Comparison of ENCODE assay signal across 34 mouse cellular contexts in genomic region chr7:140706348-140706747, GRCm38 (mm10). TPM values are rescaled to one million over a fixed set of nuclear protein-coding genes. Genes with fewer than 3 reads are reported as not detected.
A peak's percentile ranks its signal among the peaks of the same experiment; 100 is the strongest.
DNase-seq lines count a peak whose midpoint lies in the region; ATAC-seq and TF ChIP-seq lines count a peak whose summit lies in the region.
"Had no signal": no experiment of that assay in that cellular context is flagged by ENCODE, and none has a peak within 500 bp of the region (broad histone marks: within the 10 kb centered on the region; RNA-seq: fewer than 3 reads in every experiment).

No protein-coding gene starts in this region.

- H3K27me3 ChIP-seq in lung, embryonic 14.5 days (ENCODE audit: insufficient read depth, low read length), result no peaks in the 10 kb centered on the region
- no peaks in the 10 kb centered on the region for H3K27me3 ChIP-seq in forebrain, embryonic 16.5 days (replicated peaks; ENCODE audit: control insufficient read depth, insufficient read depth, low read length)
- H3K27me3 ChIP-seq in hindbrain, embryonic 16.5 days (replicated peaks; ENCODE audit: control insufficient read depth, insufficient read depth, low read length), result no peaks in the 10 kb centered on the region
- no peaks in the 10 kb centered on the region for H3K27me3 ChIP-seq in intestine, postnatal 0 days (replicated peaks; ENCODE audit: control insufficient read depth, insufficient read depth, low read length)
- H3K27me3 ChIP-seq: embryonic facial prominence, embryonic 13.5 days; heart, embryonic 15.5 days; intestine, embryonic 15.5 days; limb, embryonic 12.5 days had no signal

- no peak for TF ChIP-seq POLR2A in brain, embryonic 14.5 days (IDR thresholded peaks at IDR 0.05; ENCODE audit: borderline replicate concordance, extremely low read depth, insufficient read depth, insufficient read length, poor library complexity, severe bottlenecking)

- no peak overlapping the region for H3K4me3 ChIP-seq in lung, embryonic 14.5 days (ENCODE audit: low read depth, low read length)
- H3K4me3 ChIP-seq in forebrain, embryonic 16.5 days (replicated peaks; ENCODE audit: low read length), result no peak overlapping the region
- no peak overlapping the region for H3K4me3 ChIP-seq in hindbrain, embryonic 16.5 days (ENCODE audit: low read length)
- no peak overlapping the region for H3K4me3 ChIP-seq in intestine, postnatal 0 days (ENCODE audit: low read depth, low read length)
- H3K4me3 ChIP-seq: embryonic facial prominence, embryonic 13.5 days; erythroblast, embryonic 14.5 days; gastrocnemius, adult 2 months; heart, embryonic 15.5 days; intestine, embryonic 15.5 days; layer of hippocampus, adult 2 months; limb, embryonic 12.5 days had no signal

- no peaks in the 10 kb centered on the region for H3K4me1 ChIP-seq in lung, embryonic 14.5 days (ENCODE audit: insufficient read depth)
- 0 out of 2 replicates have a peak, but pooled peaks cover 3% of the 10 kb centered on the region for H3K4me1 ChIP-seq in forebrain, embryonic 16.5 days (replicated peaks; ENCODE audit: control insufficient read depth, insufficient read depth, low read length)
- no peaks in the 10 kb centered on the region for H3K4me1 ChIP-seq in hindbrain, embryonic 16.5 days (ENCODE audit: control insufficient read depth, insufficient read depth, low read depth, low read length)
- H3K4me1 ChIP-seq in intestine, postnatal 0 days (replicated peaks; ENCODE audit: control insufficient read depth, insufficient read depth, low read length), result no peaks in the 10 kb centered on the region
- H3K4me1 ChIP-seq: embryonic facial prominence, embryonic 13.5 days; heart, embryonic 15.5 days; intestine, embryonic 15.5 days; limb, embryonic 12.5 days had no signal

- no peaks in the 10 kb centered on the region for H3K36me3 ChIP-seq in lung, embryonic 14.5 days (ENCODE audit: insufficient read depth)
- no peaks in the 10 kb centered on the region for H3K36me3 ChIP-seq in forebrain, embryonic 16.5 days (ENCODE audit: control insufficient read depth, insufficient read depth)
- H3K36me3 ChIP-seq in hindbrain, embryonic 16.5 days (ENCODE audit: control insufficient read depth, insufficient read depth, low read length), result no peaks in the 10 kb centered on the region
- no peaks in the 10 kb centered on the region for H3K36me3 ChIP-seq in intestine, postnatal 0 days (ENCODE audit: control insufficient read depth, insufficient read depth)
- H3K36me3 ChIP-seq: embryonic facial prominence, embryonic 13.5 days; heart, embryonic 15.5 days; intestine, embryonic 15.5 days; limb, embryonic 12.5 days had no signal

- no peaks in the 10 kb centered on the region for H3K9me3 ChIP-seq in lung, embryonic 14.5 days (ENCODE audit: low read depth, low read length)
- H3K9me3 ChIP-seq in forebrain, embryonic 16.5 days (ENCODE audit: control insufficient read depth, low read length), result no peaks in the 10 kb centered on the region
- no peaks in the 10 kb centered on the region for H3K9me3 ChIP-seq in hindbrain, embryonic 16.5 days (ENCODE audit: control insufficient read depth, low read length)
- no peaks in the 10 kb centered on the region for H3K9me3 ChIP-seq in intestine, postnatal 0 days (ENCODE audit: control insufficient read depth)
- H3K9me3 ChIP-seq: embryonic facial prominence, embryonic 13.5 days; heart, embryonic 15.5 days; intestine, embryonic 15.5 days; limb, embryonic 12.5 days had no signal

- no peak overlapping the region for H3K27ac ChIP-seq in lung, embryonic 14.5 days (ENCODE audit: low read depth)
- no peak overlapping the region for H3K27ac ChIP-seq in forebrain, embryonic 16.5 days (ENCODE audit: low read length)
- no peak overlapping the region for H3K27ac ChIP-seq in hindbrain, embryonic 16.5 days (ENCODE audit: low read depth, low read length)
- H3K27ac ChIP-seq in intestine, postnatal 0 days (ENCODE audit: low read depth, low read length), result no peak overlapping the region
- H3K27ac ChIP-seq: embryonic facial prominence, embryonic 13.5 days; gastrocnemius, adult 2 months; heart, embryonic 15.5 days; intestine, embryonic 15.5 days; layer of hippocampus, adult 2 months; limb, embryonic 12.5 days had no signal

- 65% methylated on average over 2 of the region's 2 CpGs for WGBS in lung, embryonic 14.5 days
- WGBS in forebrain, embryonic 16.5 days, result 15% methylated on average over 2 of the region's 2 CpGs
- WGBS in hindbrain, embryonic 16.5 days, result 21% methylated on average over 2 of the region's 2 CpGs
- 64% methylated on average over 2 of the region's 2 CpGs for WGBS in intestine, postnatal 0 days

- DNase-seq in lung, embryonic 14.5 days, result peak; percentile 1
- no peak for DNase-seq in lung, postnatal 36 days
- peak; percentile 68 for DNase-seq in brain, embryonic 14.5 days (ENCODE audit: low read depth)
- DNase-seq in adrenal gland, adult 8-10 months, result no peak
- DNase-seq: adrenal gland, adult 2 months; cerebellum, adult 2 months; cerebellum, postnatal 25 days; embryo, embryonic 11 days; gastrocnemius, adult 2 months; heart, postnatal 4 days; kidney, adult 9 months; kidney, postnatal 25 days; layer of hippocampus, postnatal 36 days; liver, postnatal 0 days; lung, postnatal 10 days; right cerebral cortex, postnatal 25 days; spleen, adult 18-20 months; thymus, postnatal 14 days had no signal

- no peak for ATAC-seq in lung, embryonic 14.5 days (ENCODE audit: insufficient read depth)
- ATAC-seq in forebrain, embryonic 16.5 days, result peak; percentile 28; the same call in 1 of the 2 replicates
- peak; percentile 68; the same call in 1 of the 2 replicates for ATAC-seq in hindbrain, embryonic 16.5 days
- ATAC-seq in intestine, postnatal 0 days, result no peak
- ATAC-seq: intestine, embryonic 15.5 days; liver, postnatal 0 days had no signal

- no peak overlapping the region for H3K4me2 ChIP-seq in lung, embryonic 14.5 days
- no peak overlapping the region for H3K4me2 ChIP-seq in forebrain, embryonic 16.5 days (ENCODE audit: low read length)
- no peak overlapping the region for H3K4me2 ChIP-seq in hindbrain, embryonic 16.5 days (ENCODE audit: low read length)
- no peak overlapping the region for H3K4me2 ChIP-seq in intestine, postnatal 0 days (replicated peaks; ENCODE audit: low read depth)
- H3K4me2 ChIP-seq: embryonic facial prominence, embryonic 13.5 days; heart, embryonic 15.5 days; intestine, embryonic 15.5 days; limb, embryonic 12.5 days; liver, embryonic 11.5 days had no signal

- no peak for TF ChIP-seq CTCF in lung, embryonic 14.5 days (IDR thresholded peaks at IDR 0.05; ENCODE audit: low read depth)
- TF ChIP-seq CTCF in brain, embryonic 14.5 days (IDR thresholded peaks at IDR 0.05; ENCODE audit: borderline replicate concordance, extremely low read depth, insufficient read depth, insufficient read length), result no peak
- TF ChIP-seq CTCF in intestine, postnatal 0 days (IDR thresholded peaks at IDR 0.05; ENCODE audit: low read depth), result no peak

- no peak overlapping the region for H3K9ac ChIP-seq in lung, embryonic 14.5 days
- no peak overlapping the region for H3K9ac ChIP-seq in forebrain, embryonic 16.5 days (replicated peaks; ENCODE audit: low read depth, low read length)
- no peak overlapping the region for H3K9ac ChIP-seq in hindbrain, embryonic 16.5 days (ENCODE audit: low read depth, low read length)
- H3K9ac ChIP-seq in intestine, postnatal 0 days (ENCODE audit: low read depth, low read length), result no peak overlapping the region
- H3K9ac ChIP-seq: embryonic facial prominence, embryonic 13.5 days; heart, embryonic 15.5 days; intestine, embryonic 15.5 days; limb, embryonic 12.5 days; liver, postnatal 0 days had no signal

RNA-seq across cellular contexts. Expression of gene Olfr541, which starts 9.3 kb away (rescaled TPM):
- not detected in 2 replicates for polyA plus RNA-seq in lung, embryonic 14.5 days (2014; fragmentation: Nextera tagmentation; extraction: Ambion mirVana)
- not detected in 2 replicates for polyA plus RNA-seq in brain, embryonic 14.5 days (2012; rRNA removed)
- polyA plus RNA-seq in forebrain, embryonic 16.5 days (2015; fragmentation: Nextera tagmentation; extraction: Ambion mirVana), result not detected in 2 replicates
- polyA plus RNA-seq in hindbrain, embryonic 16.5 days (2015; fragmentation: Nextera tagmentation; extraction: Ambion mirVana), result not detected in 2 replicates
- not detected in 2 replicates for polyA plus RNA-seq in intestine, postnatal 0 days (2015; fragmentation: Nextera tagmentation; extraction: Ambion mirVana)
- total RNA-seq in adrenal gland, adult 8-10 months (2022), result not detected
- total RNA-seq: adrenal gland, adult 2 months; gastrocnemius, adult 2 months; gastrocnemius, postnatal 4 days; heart, postnatal 4 days; layer of hippocampus, adult 2 months; layer of hippocampus, postnatal 36 days; left cerebral cortex, postnatal 14 days; megakaryocyte progenitor cell, adult 5-6 weeks; MEL had no signal
- polyA plus RNA-seq: adrenal gland, adult 2 months; C2C12; cerebellum, adult 2 months; erythroblast, embryonic 14.5 days; frontal cortex, adult 2 months; heart, embryonic 15.5 days; intestine, embryonic 15.5 days; limb, embryonic 12.5 days; liver, embryonic 11.5 days; liver, postnatal 0 days had no signal

RNA-seq across cellular contexts. Expression of gene Olfr45, which starts 24.6 kb away (rescaled TPM):
- not detected in 2 replicates for polyA plus RNA-seq in lung, embryonic 14.5 days (2014; fragmentation: Nextera tagmentation; extraction: Ambion mirVana)
- polyA plus RNA-seq in brain, embryonic 14.5 days (2012; rRNA removed), result not detected in 2 replicates
- polyA plus RNA-seq in forebrain, embryonic 16.5 days (2015; fragmentation: Nextera tagmentation; extraction: Ambion mirVana), result not detected in 2 replicates
- polyA plus RNA-seq in hindbrain, embryonic 16.5 days (2015; fragmentation: Nextera tagmentation; extraction: Ambion mirVana), result not detected in 2 replicates
- not detected in 2 replicates for polyA plus RNA-seq in intestine, postnatal 0 days (2015; fragmentation: Nextera tagmentation; extraction: Ambion mirVana)
- total RNA-seq in adrenal gland, adult 8-10 months (2022), result not detected
- total RNA-seq: adrenal gland, adult 2 months; gastrocnemius, adult 2 months; gastrocnemius, postnatal 4 days; heart, postnatal 4 days; left cerebral cortex, postnatal 14 days; megakaryocyte progenitor cell, adult 5-6 weeks; MEL had no signal
- polyA plus RNA-seq: adrenal gland, adult 2 months; C2C12; cerebellum, adult 2 months; embryonic facial prominence, embryonic 13.5 days; erythroblast, embryonic 14.5 days; frontal cortex, adult 2 months; heart, embryonic 15.5 days; intestine, embryonic 15.5 days; limb, embryonic 12.5 days; liver, embryonic 11.5 days; liver, postnatal 0 days had no signal

RNA-seq across cellular contexts. Expression of gene Olfr539, which starts 46.6 kb away (rescaled TPM):
- polyA plus RNA-seq in lung, embryonic 14.5 days (2014; fragmentation: Nextera tagmentation; extraction: Ambion mirVana), result not detected in 2 replicates
- 0.01 and 0.03 TPM in 2 replicates for polyA plus RNA-seq in brain, embryonic 14.5 days (2012; rRNA removed)
- polyA plus RNA-seq in forebrain, embryonic 16.5 days (2015; fragmentation: Nextera tagmentation; extraction: Ambion mirVana), result not detected in 2 replicates
- 0.05 TPM in 1 of 2 replicates, not detected in the other for polyA plus RNA-seq in hindbrain, embryonic 16.5 days (2015; fragmentation: Nextera tagmentation; extraction: Ambion mirVana)
- not detected in 2 replicates for polyA plus RNA-seq in intestine, postnatal 0 days (2015; fragmentation: Nextera tagmentation; extraction: Ambion mirVana)
- under 1 TPM; 0.03 TPM for total RNA-seq in adrenal gland, adult 8-10 months (2022)
- total RNA-seq: gastrocnemius, adult 2 months; heart, postnatal 4 days; megakaryocyte progenitor cell, adult 5-6 weeks; MEL had no signal
- polyA plus RNA-seq: adrenal gland, adult 2 months; C2C12; cerebellum, adult 2 months; erythroblast, embryonic 14.5 days; heart, embryonic 15.5 days; intestine, embryonic 15.5 days; limb, embryonic 12.5 days; liver, embryonic 11.5 days; liver, postnatal 0 days had no signal

RNA-seq across cellular contexts. Expression of gene Cyp2e1, which starts 57.2 kb away (rescaled TPM):
- 0.09 TPM in 1 of 2 replicates, not detected in the other for polyA plus RNA-seq in lung, embryonic 14.5 days (2014; fragmentation: Nextera tagmentation; extraction: Ambion mirVana)
- not detected in 2 replicates for polyA plus RNA-seq in brain, embryonic 14.5 days (2012; rRNA removed)
- not detected in 2 replicates for polyA plus RNA-seq in forebrain, embryonic 16.5 days (2015; fragmentation: Nextera tagmentation; extraction: Ambion mirVana)
- polyA plus RNA-seq in hindbrain, embryonic 16.5 days (2015; fragmentation: Nextera tagmentation; extraction: Ambion mirVana), result not detected in 2 replicates
- polyA plus RNA-seq in intestine, postnatal 0 days (2015; fragmentation: Nextera tagmentation; extraction: Ambion mirVana), result not detected in 2 replicates
- total RNA-seq in adrenal gland, adult 8-10 months (2022), result 100 to 1,000 TPM in 3 of 4 experiments, 10 to 100 TPM in 1; 87.7 to 302 (median 204) TPM
- total RNA-seq: layer of hippocampus, adult 2 months; layer of hippocampus, postnatal 36 days; left cerebral cortex, postnatal 14 days; megakaryocyte progenitor cell, adult 5-6 weeks; MEL had no signal
- polyA plus RNA-seq: C2C12; embryonic facial prominence, embryonic 13.5 days; erythroblast, embryonic 14.5 days; heart, embryonic 15.5 days; intestine, embryonic 15.5 days; limb, embryonic 12.5 days; liver, embryonic 11.5 days had no signal

Comparison
In these comparisons a context has a peak if more than half of its experiments do, and no peak if none do; other contexts are left out.
1. DNase-seq: peak in lung, embryonic 14.5 days (single experiment) and brain, embryonic 14.5 days (single experiment); none in lung, postnatal 36 days (single experiment) and adrenal gland, adult 8-10 months (single experiment).
2. ATAC-seq: peak in forebrain, embryonic 16.5 days (single experiment) and hindbrain, embryonic 16.5 days (single experiment); none in lung, embryonic 14.5 days (single experiment) and intestine, postnatal 0 days (single experiment).